Mouse (Mus musculus) spleen, adult 2 months (tissue): Measurements from ENCODE around the gene Rnh1. TPM values are rescaled to one million over a fixed set of nuclear protein-coding genes. Genes with fewer than 3 reads are reported as not detected.

Experiments used
- DNase-seq, 2 experiments: peaks; one replicate each; pipeline versions ENCODE4 v3.0.0 to v3.0.0-alpha.2; 2012 to 2021; ENCODE audit warnings: low spot score in 2 of 2, low read depth in 1 of 2
- H3K27ac ChIP-seq: fragments of 200-500 bp; 2 replicates; pipeline ENCODE4 v1.5.1; 2012; ENCODE audit warnings: low read length, inconsistent platforms; ENCODE audit not compliant: insufficient read depth
- H3K27me3 ChIP-seq: fragments of 200-500 bp; 2 replicates; pipeline ENCODE4 v1.6.1; 2012; ENCODE audit warnings: mild to moderate bottlenecking, moderate library complexity, low read length, inconsistent platforms; ENCODE audit not compliant: control insufficient read depth, insufficient read depth
- H3K36me3 ChIP-seq: fragments of 200-500 bp; 2 replicates; pipeline ENCODE4 v1.6.1; 2012; ENCODE audit warnings: mild to moderate bottlenecking, low read length, inconsistent platforms; ENCODE audit not compliant: control insufficient read depth, insufficient read depth
- H3K4me1 ChIP-seq: fragments of 200-500 bp; 2 replicates; pipeline ENCODE4 v1.6.1; 2011; ENCODE audit warnings: inconsistent platforms; ENCODE audit not compliant: control insufficient read depth, insufficient read depth, insufficient read length
- H3K4me3 ChIP-seq: fragments of 200-500 bp; 2 replicates; pipeline ENCODE4 v1.5.1; 2011; ENCODE audit warnings: mild to moderate bottlenecking, inconsistent platforms; ENCODE audit not compliant: insufficient read depth, insufficient read length; ENCODE audit errors: extremely low read depth
- CTCF ChIP-seq: fragments of 200-500 bp; IDR thresholded peaks from 2 replicates; pipeline ENCODE4 v1.5.1; 2011; ENCODE audit warnings: mild to moderate bottlenecking, inconsistent platforms; ENCODE audit not compliant: insufficient read depth, insufficient read length, insufficient replicate concordance; ENCODE audit errors: extremely low read depth
- POLR2A ChIP-seq: fragments of 200-500 bp; IDR thresholded peaks from 2 replicates; pipeline ENCODE4 v1.6.1; 2011; ENCODE audit warnings: low read depth, low read length, inconsistent platforms
- WGBS: fragments of 180-500 bp; shearing (Covaris S2); methylation state at CpG from one replicate; pipeline ENCODE4 v1.1.7; 2018; 5-methylcytosine and 5-hydroxymethylcytosine counted together
- polyA plus RNA-seq: library from polyadenylated mRNA; depleted of rRNA; stranded (reverse); fragments of >200 nt; gene quantifications from 2 replicates; pipeline ENCODE4 v1.2.3, GENCODE M21; 2012

Gene Rnh1
- polyA plus RNA-seq, 1 experiment = 113 TPM

- DNase-seq = no peak
- no peaks in the 10 kb centered on the region for H3K4me1 ChIP-seq
- TF ChIP-seq CTCF (no peak), POLR2A (no peak)
- H3K36me3 ChIP-seq = no peaks in the 10 kb centered on the region; the same call in 1 of the 2 replicates
- no peak overlapping the region for H3K27ac ChIP-seq
- 50% methylated on average over 1 of the region's 1 CpGs for WGBS
- H3K27me3 ChIP-seq = no peaks in the 10 kb centered on the region
- H3K4me3 ChIP-seq = no peak overlapping the region
Observed at GRCm38 (mm10) chr7:141145403-141145802, 27.3 kb downstream of the Rnh1 start.

GRCm38 (mm10) chr7:141144650-141145049, 28.0 kb downstream of the Rnh1 start:
- H3K36me3 ChIP-seq = no peaks in the 10 kb centered on the region; the same call in 1 of the 2 replicates
- no peak overlapping the region for H3K27ac ChIP-seq
- 57% methylated on average over 3 of the region's 3 CpGs for WGBS
- no peak for TF ChIP-seq CTCF
- no peak for TF ChIP-seq POLR2A
- no peaks in the 10 kb centered on the region for H3K4me1 ChIP-seq
- DNase-seq = no peak
- H3K27me3 ChIP-seq = no peaks in the 10 kb centered on the region
- no peak overlapping the region for H3K4me3 ChIP-seq

DNA sequence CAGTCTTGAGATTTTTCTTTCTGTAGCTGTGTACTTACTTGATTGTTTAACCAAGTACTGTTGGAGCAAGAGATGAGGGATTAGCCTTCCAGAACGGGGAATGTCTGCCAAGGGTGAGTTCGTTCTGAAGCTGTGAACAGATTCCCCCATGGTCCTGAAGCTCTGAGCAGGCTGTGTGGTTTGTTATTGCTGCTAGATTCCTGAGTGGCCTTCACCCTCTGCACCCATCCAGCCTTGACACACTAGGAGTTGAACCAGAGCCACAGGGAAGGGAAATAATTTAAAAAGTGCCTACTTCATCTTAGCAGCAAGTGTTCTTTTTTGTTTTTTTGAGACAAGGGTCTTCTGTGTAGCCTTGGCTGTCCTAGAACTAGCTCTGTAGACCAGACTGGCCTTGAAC, 28.8 kb downstream of the Rnh1 start:
- Histone ChIP-seq H3K27me3 (no peaks in the 10 kb centered on the region), H3K4me3 (no peak overlapping the region), H3K27ac (no peak overlapping the region), H3K4me1 (no peaks in the 10 kb centered on the region), H3K36me3 (no peaks in the 10 kb centered on the region; the same call in 1 of the 2 replicates)
- TF ChIP-seq CTCF = no peak
- no peak for TF ChIP-seq POLR2A
- 92% methylated on average over 2 of the region's 2 CpGs for WGBS
- DNase-seq = no peak

- Histone ChIP-seq H3K27ac (no peak overlapping the region), H3K27me3 (no peaks in the 10 kb centered on the region), H3K4me3 (no peak overlapping the region), H3K4me1 (no peaks in the 10 kb centered on the region), H3K36me3 (no peaks in the 10 kb centered on the region; the same call in 1 of the 2 replicates)
- DNase-seq = peak in 1 of 2 experiments; percentile 44
- 45% methylated on average over 5 of the region's 5 CpGs for WGBS
- TF ChIP-seq CTCF (peak; percentile 60; the same call in 1 of the 2 replicates), POLR2A (no peak)
Observed at GRCm38 (mm10) chr7:141143112-141143511, 29.5 kb downstream of the Rnh1 start.

DNA sequence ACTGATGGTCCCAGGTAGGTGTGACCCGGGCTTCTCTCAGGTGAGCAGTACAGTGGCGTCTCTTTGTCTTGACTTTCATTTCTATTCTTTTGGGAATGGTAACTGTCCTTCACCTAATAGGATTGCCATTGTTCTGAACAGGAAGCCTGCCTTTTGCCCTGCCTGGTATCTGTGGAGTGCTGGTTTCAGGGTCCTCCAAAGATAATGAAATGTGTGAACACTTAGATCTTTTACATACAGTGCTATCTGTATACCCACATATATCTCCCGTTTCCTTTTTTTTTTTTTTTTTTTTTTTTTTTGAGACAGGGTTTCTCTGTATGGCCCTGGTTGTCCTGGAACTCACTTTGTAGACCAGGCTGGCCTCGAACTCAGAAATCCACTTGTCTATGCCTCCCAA, 31.3 kb downstream of the Rnh1 start:
- TF ChIP-seq CTCF (no peak), POLR2A (no peak)
- H3K27ac ChIP-seq = no peak overlapping the region
- H3K27me3 ChIP-seq = no peaks in the 10 kb centered on the region
- no peak overlapping the region for H3K4me3 ChIP-seq
- peaks cover 2% of the 10 kb centered on the region; the same call in 1 of the 2 replicates for H3K36me3 ChIP-seq
- no peak for DNase-seq
- no peaks in the 10 kb centered on the region for H3K4me1 ChIP-seq
- WGBS = 86% methylated on average over 4 of the region's 4 CpGs

DNA sequence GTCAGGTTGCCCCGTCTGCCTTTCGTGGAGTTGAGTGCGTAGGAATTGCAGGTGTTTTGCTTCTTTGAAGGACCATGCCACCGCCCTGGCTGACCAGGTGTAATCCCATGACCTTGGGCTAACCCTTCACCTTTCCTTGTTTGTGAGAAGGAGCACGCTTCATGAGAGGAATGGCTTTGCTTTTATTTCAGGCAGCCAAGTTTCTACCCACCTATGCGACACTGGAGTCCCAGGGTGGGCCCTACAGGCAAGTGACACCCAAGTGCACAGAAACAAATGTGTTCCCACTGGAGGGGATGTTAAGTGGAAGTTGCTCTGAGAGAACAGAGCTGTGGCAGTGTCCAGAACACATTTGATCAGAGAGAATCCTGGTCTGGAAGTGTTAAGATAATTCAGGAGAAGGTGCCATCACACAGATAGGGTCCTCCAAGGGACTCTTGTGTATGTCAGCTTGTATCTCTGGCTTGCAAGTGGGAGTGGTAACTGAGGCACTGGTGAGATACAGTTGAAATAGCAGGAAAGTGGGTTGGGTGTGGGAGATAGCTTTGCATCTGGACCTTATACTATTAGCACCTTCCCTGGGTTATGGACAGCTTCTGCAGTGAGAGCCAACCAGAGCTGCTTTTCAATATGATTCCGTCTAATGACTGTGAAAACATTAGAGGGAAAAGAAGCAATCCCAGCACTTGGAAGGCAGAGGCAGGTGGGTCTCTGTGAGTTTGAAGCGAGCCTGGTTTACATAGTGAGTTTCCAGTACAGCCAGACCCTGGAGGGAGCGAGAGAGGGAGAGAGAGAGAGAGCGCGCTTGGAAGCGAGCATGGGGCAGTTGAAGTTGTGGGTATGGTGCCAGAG, 40.5 kb downstream of the Rnh1 start:
- Histone ChIP-seq H3K4me1 (peaks cover 2% of the 10 kb centered on the region; the same call in 1 of the 2 replicates), H3K4me3 (peak overlapping the region; percentile 94; the same call in 1 of the 2 replicates), H3K27ac (peak overlapping the region; percentile 10; the same call in 1 of the 2 replicates), H3K27me3 (no peaks in the 10 kb centered on the region), H3K36me3 (peaks cover 2% of the 10 kb centered on the region; the same call in 1 of the 2 replicates)
- WGBS = 67% methylated on average over 12 of the region's 12 CpGs
- no peak for DNase-seq
- TF ChIP-seq CTCF (no peak), POLR2A (no peak)
